ENCODE assay signal across 7 mouse cellular contexts in genomic region chr4:106866845-106867244, GRCm38 (mm10). TPM values are rescaled to one million over a fixed set of nuclear protein-coding genes. Genes with fewer than 3 reads are reported as not detected.
A peak's percentile ranks its signal among the peaks of the same experiment; 100 is the strongest.
DNase-seq lines count a peak whose midpoint lies in the region; ATAC-seq and TF ChIP-seq lines count a peak whose summit lies in the region.

No protein-coding gene starts in this region.

- no peaks in the 10 kb centered on the region for H3K27me3 ChIP-seq in embryonic facial prominence, embryonic 14.5 days (replicated peaks; ENCODE audit: control insufficient read depth, insufficient read depth, low read length)
- no peaks in the 10 kb centered on the region for H3K27me3 ChIP-seq in limb, embryonic 14.5 days (ENCODE audit: control insufficient read depth, insufficient read depth, low read length)
- H3K27me3 ChIP-seq in neural tube, embryonic 14.5 days (ENCODE audit: control insufficient read depth, insufficient read depth, low read length) = no peaks in the 10 kb centered on the region
- H3K27me3 ChIP-seq in thymus, adult 2 months (ENCODE audit: control insufficient read depth, insufficient read depth, low read length) = no peaks in the 10 kb centered on the region

- no peak for TF ChIP-seq CTCF in thymus, adult 2 months (IDR thresholded peaks at IDR 0.05; ENCODE audit: borderline replicate concordance, control insufficient read depth, extremely low read depth, insufficient read depth, low read length, poor library complexity)

- H3K4me3 ChIP-seq in embryonic facial prominence, embryonic 14.5 days (ENCODE audit: low read depth, low read length) = no peak overlapping the region
- H3K4me3 ChIP-seq in limb, embryonic 14.5 days (replicated peaks; ENCODE audit: low read length) = no peak overlapping the region
- no peak overlapping the region for H3K4me3 ChIP-seq in neural tube, embryonic 14.5 days (ENCODE audit: low read depth, low read length)
- H3K4me3 ChIP-seq in thymus, adult 2 months (ENCODE audit: control insufficient read depth, insufficient read depth, low read length) = no peak overlapping the region

- ATAC-seq in embryonic facial prominence, embryonic 14.5 days (ENCODE audit: low read depth) = peak; percentile 72
- peak; percentile 48 for ATAC-seq in limb, embryonic 14.5 days (ENCODE audit: low FRiP score, low read depth)
- ATAC-seq in neural tube, embryonic 14.5 days (ENCODE audit: low read depth) = peak; percentile 80

- no peaks in the 10 kb centered on the region for H3K36me3 ChIP-seq in embryonic facial prominence, embryonic 14.5 days (ENCODE audit: control insufficient read depth, insufficient read depth, low read length)
- no peaks in the 10 kb centered on the region for H3K36me3 ChIP-seq in limb, embryonic 14.5 days (ENCODE audit: control insufficient read depth, insufficient read depth, low read length)
- no peaks in the 10 kb centered on the region for H3K36me3 ChIP-seq in neural tube, embryonic 14.5 days (ENCODE audit: control insufficient read depth, insufficient read depth, low read length)
- H3K36me3 ChIP-seq in thymus, adult 2 months (ENCODE audit: control insufficient read depth, insufficient read depth, low read length) = no peaks in the 10 kb centered on the region

- no peaks in the 10 kb centered on the region for H3K9me3 ChIP-seq in embryonic facial prominence, embryonic 14.5 days (ENCODE audit: control insufficient read depth, low read length)
- H3K9me3 ChIP-seq in limb, embryonic 14.5 days (ENCODE audit: control insufficient read depth, low read length) = no peaks in the 10 kb centered on the region
- H3K9me3 ChIP-seq in neural tube, embryonic 14.5 days (ENCODE audit: control insufficient read depth, low read length) = no peaks in the 10 kb centered on the region

- 16% methylated on average over 6 of the region's 7 CpGs for WGBS in embryonic facial prominence, embryonic 14.5 days
- 2% methylated on average over 6 of the region's 7 CpGs for WGBS in limb, embryonic 14.5 days
- WGBS in neural tube, embryonic 14.5 days = 3% methylated on average over 7 of the region's 7 CpGs
- WGBS in thymus, adult 2 months = 87% methylated on average over 7 of the region's 7 CpGs

- TF ChIP-seq POLR2A in limb, embryonic 14.5 days (IDR thresholded peaks at IDR 0.05; ENCODE audit: borderline replicate concordance, extremely low read depth, insufficient read depth, insufficient read length) = no peak
- TF ChIP-seq POLR2A in thymus, adult 2 months (IDR thresholded peaks at IDR 0.05; ENCODE audit: control insufficient read depth, extremely low read depth, insufficient read depth, low read length, poor library complexity) = no peak

- no peak overlapping the region for H3K9ac ChIP-seq in embryonic facial prominence, embryonic 14.5 days (ENCODE audit: low read depth, low read length)
- H3K9ac ChIP-seq in limb, embryonic 14.5 days (ENCODE audit: low read depth, low read length, severe bottlenecking) = 0 out of 2 replicates have a peak overlapping the region, but pooled peaks have one; percentile 28
- H3K9ac ChIP-seq in neural tube, embryonic 14.5 days (replicated peaks; ENCODE audit: low read depth, low read length) = no peak overlapping the region

- peaks cover 53% of the 10 kb centered on the region for H3K4me1 ChIP-seq in embryonic facial prominence, embryonic 14.5 days (ENCODE audit: control insufficient read depth, insufficient read depth, low read length)
- peaks cover 48% of the 10 kb centered on the region for H3K4me1 ChIP-seq in limb, embryonic 14.5 days (ENCODE audit: control insufficient read depth, insufficient read depth, low read length)
- H3K4me1 ChIP-seq in neural tube, embryonic 14.5 days (ENCODE audit: control insufficient read depth, insufficient read depth, low read length) = peaks cover 12% of the 10 kb centered on the region
- peaks cover 31% of the 10 kb centered on the region for H3K4me1 ChIP-seq in thymus, adult 2 months (replicated peaks; ENCODE audit: control insufficient read depth, insufficient read depth, low read length)

- H3K27ac ChIP-seq in embryonic facial prominence, embryonic 14.5 days (replicated peaks; ENCODE audit: low read depth, low read length) = peak overlapping the region; percentile 89
- H3K27ac ChIP-seq in limb, embryonic 14.5 days (replicated peaks; ENCODE audit: low read depth, low read length) = peak overlapping the region; percentile 93
- H3K27ac ChIP-seq in neural tube, embryonic 14.5 days (ENCODE audit: low read depth, low read length) = no peak overlapping the region
- no peak overlapping the region for H3K27ac ChIP-seq in thymus, adult 2 months (ENCODE audit: control insufficient read depth, insufficient read depth, low read length)

- DNase-seq in right cerebral cortex, postnatal 10 days (ENCODE audit: low spot score in 2 of 2) = peak; percentile 75 to 82
- DNase-seq in right cerebral cortex, postnatal 36 days (ENCODE audit: low spot score in 2 of 2) = no peak
- peak; percentile 89 for DNase-seq in embryonic facial prominence, embryonic 14.5 days (ENCODE audit: low spot score)
- peak; percentile 72 for DNase-seq in heart, postnatal 4 days
- peak; percentile 77 for DNase-seq in limb, embryonic 14.5 days (ENCODE audit: low spot score)
- no peak for DNase-seq in thymus, adult 2 months

- H3K4me2 ChIP-seq in embryonic facial prominence, embryonic 14.5 days (ENCODE audit: low read depth, low read length) = 0 out of 2 replicates have a peak overlapping the region, but pooled peaks have one; percentile 7
- H3K4me2 ChIP-seq in limb, embryonic 14.5 days (replicated peaks; ENCODE audit: low read depth, low read length, severe bottlenecking) = 0 out of 2 replicates have a peak overlapping the region, but pooled peaks have one; percentile 7
- no peak overlapping the region for H3K4me2 ChIP-seq in neural tube, embryonic 14.5 days (ENCODE audit: low read depth, low read length)

RNA-seq across cellular contexts. Expression of gene Ssbp3, which starts 43.7 kb away (rescaled TPM):
- 72.9 and 88.2 TPM in 2 replicates for polyA plus RNA-seq in embryonic facial prominence, embryonic 14.5 days (2014; fragmentation: Nextera tagmentation; extraction: Ambion mirVana)
- total RNA-seq in heart, postnatal 4 days (2021) = 10 to 100 TPM; 55.3 to 58.7 TPM
- polyA plus RNA-seq in limb, embryonic 14.5 days (2012; rRNA removed) = 191 and 202 TPM in 2 replicates
- 94.3 and 115 TPM in 2 replicates for polyA plus RNA-seq in limb, embryonic 14.5 days (2014; fragmentation: Nextera tagmentation; extraction: Ambion mirVana)
- polyA plus RNA-seq in neural tube, embryonic 14.5 days (2014; fragmentation: Nextera tagmentation; extraction: Ambion mirVana) = 106 and 112 TPM in 2 replicates
- 130 and 147 TPM in 2 replicates for polyA plus RNA-seq in thymus, adult 2 months (2012; rRNA removed)

Comparison
In these comparisons a context has a peak if more than half of its experiments do, and no peak if none do; other contexts are left out.
1. DNase-seq: peak in right cerebral cortex, postnatal 10 days (2 of 2), embryonic facial prominence, embryonic 14.5 days (single experiment), heart, postnatal 4 days (single experiment) and limb, embryonic 14.5 days (single experiment); none in right cerebral cortex, postnatal 36 days (0 of 2) and thymus, adult 2 months (single experiment).
2. H3K27ac ChIP-seq: peak in embryonic facial prominence, embryonic 14.5 days (single experiment) and limb, embryonic 14.5 days (single experiment); none in neural tube, embryonic 14.5 days (single experiment) and thymus, adult 2 months (single experiment).
3. Peak in every context shown above with its lines, with median percentiles within 50 percentile points of each other: ATAC-seq.